Mouse (Mus musculus) frontal cortex, postnatal 14 days (tissue): Measurements from ENCODE around the gene Zfp663.
A peak's percentile ranks its signal among the peaks of the same experiment; 100 is the strongest.

Source experiments
- DNase-seq, 2 experiments: peaks; one replicate each; pipeline ENCODE4 v3.0.0; 2022; ENCODE audit warnings: low spot score in 2 of 2

The Zfp663 gene

DNA sequence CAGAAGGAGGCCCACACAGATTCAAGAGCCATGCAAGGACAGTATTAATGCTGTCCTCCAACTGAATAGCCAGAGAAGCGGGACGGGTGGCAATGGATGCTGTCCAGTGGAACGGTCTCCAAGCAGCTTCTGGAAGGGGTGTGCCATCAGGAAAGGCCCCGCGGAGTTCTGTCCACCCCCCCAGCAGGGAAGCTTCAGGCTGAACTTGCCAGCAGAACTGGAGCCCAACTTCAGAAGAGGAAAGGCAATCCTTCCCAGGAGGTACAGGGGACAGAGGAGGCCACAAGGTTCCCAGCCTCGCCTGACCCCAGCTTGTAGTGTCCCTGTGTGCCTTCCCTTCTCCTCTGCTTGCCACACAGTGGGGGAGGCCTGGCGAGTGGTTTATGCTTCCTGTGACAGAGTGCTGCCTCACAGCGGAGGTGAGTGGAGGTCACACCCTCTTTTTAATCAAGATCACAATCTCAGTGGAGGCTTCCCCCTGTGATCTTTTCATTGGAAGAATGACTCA is 47.1 kb downstream of the Zfp663 start:
- DNase-seq: peak in 1 of 2 experiments; percentile 58

DNA sequence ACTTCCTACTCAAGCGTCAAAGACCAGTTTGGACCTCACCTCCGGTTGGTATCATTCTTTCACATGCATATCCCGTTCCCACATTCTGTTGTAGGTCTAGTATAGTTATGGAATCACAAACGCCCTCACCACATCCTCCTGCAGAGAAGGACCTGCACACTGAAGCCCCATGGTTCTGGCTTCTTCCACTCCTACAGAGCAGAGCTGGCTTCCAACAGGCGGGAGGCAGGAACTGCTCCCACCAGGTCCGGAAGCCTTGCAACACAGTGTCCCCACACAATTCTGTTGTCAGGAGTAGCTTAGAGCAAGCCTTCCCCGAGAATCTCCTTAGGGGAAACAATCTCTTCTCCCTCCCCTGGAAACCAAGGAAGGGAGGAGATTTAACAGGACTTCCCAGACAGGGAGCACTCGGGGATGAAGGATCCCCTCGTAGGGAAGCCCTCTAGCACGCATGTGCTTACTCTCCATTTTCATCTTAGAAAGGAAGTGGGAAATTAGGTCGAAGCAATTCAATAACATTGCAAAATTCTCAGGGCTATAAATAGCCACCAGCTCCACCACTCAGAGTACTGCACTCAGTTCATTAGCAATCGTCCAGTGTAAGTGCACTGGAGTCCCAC is 47.9 kb downstream of the Zfp663 start:
- DNase-seq: no peak

DNA sequence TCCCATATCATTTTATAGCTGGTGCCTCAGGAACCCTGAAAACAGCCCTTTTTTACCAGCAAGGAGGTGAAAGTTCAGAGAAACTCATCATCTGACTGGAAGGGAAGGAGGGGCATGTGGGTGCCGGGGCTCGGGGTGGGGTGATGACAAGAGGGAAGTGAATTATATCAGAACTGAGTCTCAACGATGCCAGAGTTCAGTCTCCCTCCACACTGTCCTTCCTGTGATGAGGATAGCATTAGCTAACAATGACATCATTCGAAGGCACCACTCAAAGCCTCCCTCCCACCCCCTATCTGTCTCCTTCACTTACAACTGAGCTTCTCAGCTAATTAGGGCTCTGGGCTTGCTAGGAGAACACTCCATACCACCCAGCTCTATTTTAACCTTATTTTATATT is 49.0 kb downstream of the Zfp663 start:
- no peak for DNase-seq

GRCm38 (mm10) chr2:165318941-165319340 is 49.6 kb downstream of the Zfp663 start:
- DNase-seq: no peak

- no peak for DNase-seq
Measured at GRCm38 (mm10) chr2:165317621-165318263, 50.8 kb downstream of the Zfp663 start.

DNA sequence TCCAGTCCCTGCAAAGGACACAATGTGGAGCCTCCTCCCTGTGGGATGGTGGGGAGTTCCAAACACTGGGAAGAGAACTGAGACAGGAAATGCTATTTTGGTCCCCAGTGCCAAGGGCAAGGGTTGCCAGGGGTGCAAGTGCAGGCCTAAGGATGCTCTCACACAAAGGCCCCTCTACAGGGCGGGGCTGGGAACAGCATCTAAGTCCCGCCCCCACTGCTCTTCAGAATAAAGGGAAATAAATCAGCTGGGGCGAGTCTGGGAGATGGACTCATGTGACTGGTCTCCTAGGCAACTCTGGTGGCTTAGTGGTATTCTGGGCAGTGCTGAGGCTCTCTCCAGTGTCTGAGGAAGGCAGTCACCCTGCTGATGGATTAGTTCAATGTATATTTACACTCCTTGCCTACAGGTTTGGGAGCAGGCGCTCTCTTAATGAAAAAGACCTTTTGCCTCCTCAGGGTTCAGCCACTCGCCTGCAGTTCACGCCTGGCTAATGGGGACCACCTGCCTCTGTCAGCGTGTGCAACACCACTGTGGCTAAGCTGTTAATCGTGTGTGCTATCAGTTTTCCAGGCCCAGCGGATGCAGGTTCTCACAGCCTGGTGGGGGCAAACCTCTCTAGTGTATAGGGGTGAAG is 51.6 kb downstream of the Zfp663 start:
- DNase-seq: peak; percentile 60 to 72

- no peak for DNase-seq
Measured at GRCm38 (mm10) chr2:165316204-165316603, 52.3 kb downstream of the Zfp663 start.

DNA sequence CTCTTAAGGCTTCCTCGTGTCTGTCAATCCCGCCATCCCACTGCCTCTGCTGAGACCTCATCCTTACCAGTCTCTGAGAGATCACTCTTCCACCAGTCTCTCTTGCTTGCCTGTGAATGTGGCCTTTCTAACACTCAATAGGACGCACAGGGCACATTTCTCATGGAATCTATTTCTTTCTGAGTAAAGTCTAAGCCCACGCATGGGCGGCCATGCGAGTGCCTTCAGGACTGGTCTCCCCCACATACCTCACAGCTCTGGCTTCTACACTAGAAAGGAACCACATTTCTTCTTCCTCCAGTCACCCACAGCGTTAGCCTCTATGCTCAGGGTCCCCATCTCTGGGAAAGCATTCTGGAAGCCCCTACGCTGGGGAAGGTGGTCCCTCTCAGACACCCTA is 54.3 kb downstream of the Zfp663 start:
- no peak for DNase-seq

GRCm38 (mm10) chr2:165312381-165312780 is 56.1 kb downstream of the Zfp663 start:
- DNase-seq: no peak

DNA sequence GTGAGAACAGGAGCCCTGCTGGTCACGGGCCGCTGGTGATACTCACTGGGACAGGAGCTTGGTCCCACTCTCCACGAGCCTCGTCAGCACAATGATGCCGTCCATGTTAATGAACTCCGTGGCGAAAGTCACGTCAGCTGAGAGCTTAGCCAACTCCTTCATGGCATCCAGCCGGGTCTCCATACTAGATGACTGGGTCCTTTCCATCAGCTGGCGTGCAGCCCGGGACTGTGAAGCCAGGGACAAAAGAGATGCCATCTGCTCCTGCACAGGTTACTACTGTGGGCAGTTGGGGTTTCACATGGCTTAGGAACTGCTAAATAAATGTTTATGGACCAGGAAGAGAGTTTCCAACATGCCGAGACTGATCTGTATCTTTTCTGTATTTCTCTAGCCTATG is 57.0 kb downstream of the Zfp663 start:
- DNase-seq: no peak

DNA sequence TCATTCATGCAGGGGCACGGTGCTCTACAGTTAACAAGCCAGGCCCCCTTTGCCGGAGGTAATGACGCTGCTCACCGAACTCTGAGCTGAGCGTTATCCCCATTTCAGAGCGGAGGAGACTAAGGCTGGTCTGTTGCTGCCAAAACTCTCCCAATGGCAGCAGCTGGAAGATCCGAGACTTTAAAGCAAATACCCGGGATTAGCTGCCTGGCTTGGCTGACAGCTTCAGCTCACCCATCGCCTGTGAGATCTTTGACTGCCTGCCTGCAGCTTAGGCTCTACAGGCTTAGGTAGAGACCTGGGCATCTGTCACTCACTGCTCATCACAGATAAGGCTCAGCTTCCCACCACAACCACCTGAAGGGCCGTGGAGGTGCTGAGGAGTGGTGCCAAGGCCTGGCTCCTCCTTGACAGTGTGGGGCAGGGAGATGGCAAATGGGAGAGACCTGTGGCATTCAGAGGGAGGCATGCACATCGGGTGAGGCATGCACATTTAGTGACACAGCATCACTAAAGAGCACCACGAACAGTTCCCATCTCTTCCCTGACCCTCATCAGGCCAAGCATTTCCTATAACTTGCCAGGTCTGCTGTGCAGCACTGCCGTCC is 57.6 kb downstream of the Zfp663 start:
- no peak for DNase-seq

DNA sequence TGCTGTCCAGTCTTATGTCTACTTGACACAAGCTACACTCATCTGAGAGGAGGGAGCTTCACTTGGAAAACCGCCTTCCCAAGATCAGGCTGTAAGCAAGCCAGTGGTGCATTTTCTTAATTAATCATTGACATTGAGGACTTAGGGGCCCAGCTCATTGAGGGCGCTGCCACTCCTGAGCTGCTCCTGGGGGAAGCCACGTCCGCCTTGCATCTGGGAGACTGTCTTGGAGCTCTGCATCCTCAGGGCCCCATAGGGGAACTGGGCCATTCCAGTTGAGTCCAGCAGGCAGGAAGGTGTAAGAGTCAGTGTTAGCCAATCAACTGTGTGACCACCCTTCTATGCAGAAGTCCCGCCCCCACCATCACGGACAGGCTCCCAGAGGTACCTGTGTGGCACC is 60.7 kb downstream of the Zfp663 start:
- DNase-seq: no peak

DNA sequence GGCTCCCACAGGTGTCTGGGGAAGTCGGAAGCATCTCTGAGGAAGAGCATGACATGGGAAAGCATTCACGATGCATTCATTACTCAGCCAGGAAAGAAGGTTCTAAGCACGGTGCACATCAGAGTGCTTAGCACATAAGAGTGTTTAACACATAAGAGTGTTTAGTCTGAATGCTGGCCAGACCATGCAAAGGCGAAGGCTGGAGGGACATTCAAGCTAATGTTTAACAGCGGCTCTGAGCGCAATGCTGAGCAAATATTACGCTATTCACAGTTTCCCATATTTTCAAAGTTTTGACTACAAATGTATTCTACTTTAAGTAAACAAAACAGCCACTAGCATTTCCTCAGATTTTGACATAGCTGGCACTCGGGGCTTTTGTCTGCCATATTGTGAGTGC is 63.1 kb downstream of the Zfp663 start:
- DNase-seq: no peak

DNA sequence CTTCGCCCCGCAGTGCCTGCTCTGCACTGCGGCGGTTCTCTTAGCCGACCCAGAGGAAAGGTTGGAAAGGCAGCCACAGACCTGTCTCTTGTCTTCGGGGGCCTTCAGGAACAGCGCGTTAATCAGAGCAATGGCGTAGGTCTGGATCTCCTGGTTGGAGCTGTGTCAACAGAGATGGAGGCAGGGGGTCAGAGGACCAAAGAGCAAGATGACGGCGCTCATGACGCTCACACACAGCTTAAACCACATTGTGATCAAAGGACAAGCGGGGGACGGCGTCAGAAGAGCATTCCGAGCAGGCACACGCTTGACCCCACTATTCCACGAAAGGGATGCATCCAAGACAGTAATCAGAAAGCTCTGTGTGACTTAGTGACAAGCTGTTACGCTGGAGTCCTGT is 63.7 kb downstream of the Zfp663 start:
- no peak for DNase-seq

GRCm38 (mm10) chr2:165303354-165304012 is 65.0 kb downstream of the Zfp663 start:
- no peak for DNase-seq

DNA sequence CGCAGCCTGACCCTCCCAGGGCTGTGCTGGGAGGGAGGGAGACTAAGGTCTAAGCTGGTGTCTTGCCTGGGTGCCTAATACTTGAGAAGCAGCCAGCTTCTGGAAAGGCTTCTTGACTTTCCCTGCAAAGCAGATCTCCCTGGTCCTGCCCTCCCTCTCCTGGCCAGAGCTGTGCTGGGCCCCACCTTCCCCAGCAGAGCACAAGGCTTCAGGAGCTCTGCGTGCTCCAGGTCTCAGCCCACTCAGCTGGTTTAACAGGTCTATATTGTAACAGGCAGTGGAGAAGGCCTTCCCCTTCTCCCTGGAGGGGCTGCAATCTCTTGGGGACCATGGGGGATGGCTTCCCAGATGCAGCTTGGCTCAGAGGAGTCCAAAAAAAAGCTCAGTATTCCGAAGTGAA is 67.1 kb downstream of the Zfp663 start:
- no peak for DNase-seq
